Comparison of ENCODE assay signal across 13 mouse cellular contexts in genomic region chr2:58737192-58737820, GRCm38 (mm10).
DNase-seq lines count a peak whose midpoint lies in the region; ATAC-seq and TF ChIP-seq lines count a peak whose summit lies in the region.
"Had no signal": no experiment of that assay in that cellular context is flagged by ENCODE, and none has a peak within 500 bp of the region (broad histone marks: within the 10 kb centered on the region; RNA-seq: fewer than 3 reads in every experiment).

No protein-coding gene starts in this region.

- H3K4me2 ChIP-seq in midbrain, postnatal 0 days (ENCODE audit: low read depth, low read length, poor library complexity, severe bottlenecking), result no peak overlapping the region
- no peak overlapping the region for H3K4me2 ChIP-seq in midbrain, embryonic 16.5 days (ENCODE audit: low read length)
- H3K4me2 ChIP-seq: hindbrain, embryonic 13.5 days had no signal

- TF ChIP-seq CTCF in midbrain, postnatal 0 days (IDR thresholded peaks at IDR 0.05), result peak; percentile 63

- peak; percentile 9 for DNase-seq in CD4-positive, CD25-positive, alpha-beta regulatory T cell, adult 2 months (ENCODE audit: low read depth, low spot score)
- DNase-seq in kidney, adult 9 months, result peak; percentile 38
- DNase-seq in kidney, postnatal 10 days, result no peak
- DNase-seq in midbrain, postnatal 0 days (ENCODE audit: low spot score), result peak; percentile 60
- DNase-seq in telencephalon, adult 2 months (ENCODE audit: low read depth, low spot score), result peak; percentile 26
- DNase-seq in gastrocnemius, postnatal 4 days (ENCODE audit: low spot score in 2 of 2), result no peak
- DNase-seq: adrenal gland, postnatal 36 days; lung, postnatal 10 days; thymus, postnatal 14 days had no signal

- no peak overlapping the region for H3K27ac ChIP-seq in midbrain, postnatal 0 days (ENCODE audit: low read depth, low read length)
- no peak overlapping the region for H3K27ac ChIP-seq in midbrain, embryonic 16.5 days (ENCODE audit: low read length)
- H3K27ac ChIP-seq: hindbrain, embryonic 13.5 days had no signal

- no peak for ATAC-seq in CD4-positive, CD25-positive, alpha-beta regulatory T cell, adult 4 months
- ATAC-seq in midbrain, postnatal 0 days (ENCODE audit: low FRiP score), result no peak
- ATAC-seq in midbrain, embryonic 16.5 days, result no peak

- 26% methylated on average over 4 of the region's 4 CpGs for WGBS in midbrain, postnatal 0 days
- WGBS in midbrain, embryonic 16.5 days, result 27% methylated on average over 4 of the region's 4 CpGs

- no peak overlapping the region for H3K9ac ChIP-seq in midbrain, postnatal 0 days (replicated peaks; ENCODE audit: low read length, poor library complexity, severe bottlenecking)
- no peak overlapping the region for H3K9ac ChIP-seq in midbrain, embryonic 16.5 days (ENCODE audit: low read depth, low read length)
- H3K9ac ChIP-seq: hindbrain, embryonic 13.5 days had no signal

- H3K9me3 ChIP-seq in midbrain, postnatal 0 days (ENCODE audit: low read length), result no peaks in the 10 kb centered on the region
- no peaks in the 10 kb centered on the region for H3K9me3 ChIP-seq in midbrain, embryonic 16.5 days (replicated peaks; ENCODE audit: control insufficient read depth, low read length, poor library complexity, severe bottlenecking)
- H3K9me3 ChIP-seq: hindbrain, embryonic 13.5 days had no signal

- H3K4me1 ChIP-seq in midbrain, postnatal 0 days (ENCODE audit: insufficient read depth, low read length), result no peaks in the 10 kb centered on the region
- no peaks in the 10 kb centered on the region for H3K4me1 ChIP-seq in midbrain, embryonic 16.5 days (ENCODE audit: control insufficient read depth, insufficient read depth, low read length)
- H3K4me1 ChIP-seq: hindbrain, embryonic 13.5 days had no signal

- no peaks in the 10 kb centered on the region for H3K27me3 ChIP-seq in midbrain, postnatal 0 days (ENCODE audit: insufficient read depth, low read length)
- no peaks in the 10 kb centered on the region for H3K27me3 ChIP-seq in midbrain, embryonic 16.5 days (ENCODE audit: control insufficient read depth, insufficient read depth, low read depth, low read length)
- H3K27me3 ChIP-seq: hindbrain, embryonic 13.5 days had no signal

- no peaks in the 10 kb centered on the region for H3K36me3 ChIP-seq in midbrain, postnatal 0 days (ENCODE audit: insufficient read depth, low read length)
- H3K36me3 ChIP-seq in midbrain, embryonic 16.5 days (ENCODE audit: control insufficient read depth, insufficient read depth, low read length), result no peaks in the 10 kb centered on the region
- H3K36me3 ChIP-seq: hindbrain, embryonic 13.5 days had no signal

- H3K4me3 ChIP-seq in midbrain, postnatal 0 days (ENCODE audit: low read depth, low read length), result no peak overlapping the region
- H3K4me3 ChIP-seq in midbrain, embryonic 16.5 days (ENCODE audit: low read depth, low read length), result no peak overlapping the region
- H3K4me3 ChIP-seq: erythroblast, embryonic 14.5 days; hindbrain, embryonic 13.5 days had no signal

Comparison
In these comparisons a context has a peak if more than half of its experiments do, and no peak if none do; other contexts are left out.
1. DNase-seq: peak in CD4-positive, CD25-positive, alpha-beta regulatory T cell, adult 2 months (single experiment), kidney, adult 9 months (single experiment), midbrain, postnatal 0 days (single experiment) and telencephalon, adult 2 months (single experiment); none in kidney, postnatal 10 days (single experiment) and gastrocnemius, postnatal 4 days (0 of 2).